Mouse (Mus musculus) forebrain, postnatal 0 days (tissue): Measurements from ENCODE around the gene ccdc198. TPM values are rescaled to one million over a fixed set of nuclear protein-coding genes. Genes with fewer than 3 reads are reported as not detected.
"Not testable (repeated sequence)": the region's sequence is repeated elsewhere in the genome, so short reads cannot be mapped to it uniquely, and the experiment has no call there.

Experiments used
- ATAC-seq: fragments of 200-750 bp; cut with Nextera tagmentation; 2 replicates; pipeline ENCODE4 v1.8.0; 2017; ENCODE audit warnings: mild to moderate bottlenecking, moderate library complexity
- DNase-seq: peaks from one replicate; pipeline ENCODE4 v3.0.0-alpha.2; 2015
- H3K27ac ChIP-seq: fragments of 300-500 bp; sonication (generic); 2 replicates; pipeline ENCODE4 v1.5.1; 2014; ENCODE audit warnings: low read depth, mild to moderate bottlenecking, antibody characterized with exemption, low read length, moderate library complexity, mixed read lengths
- H3K27me3 ChIP-seq: fragments of 300-500 bp; sonication (generic); 2 replicates; pipeline ENCODE4 v1.6.1; 2014; ENCODE audit warnings: mild to moderate bottlenecking, low read length, mixed read lengths; ENCODE audit not compliant: insufficient read depth
- H3K36me3 ChIP-seq: fragments of 300-500 bp; sonication (generic); 2 replicates; pipeline ENCODE4 v1.6.1; 2014; ENCODE audit warnings: mild to moderate bottlenecking, moderate library complexity; ENCODE audit not compliant: insufficient read depth
- H3K4me1 ChIP-seq: fragments of 300-500 bp; sonication (generic); 2 replicates; pipeline ENCODE4 v1.6.1; 2014; ENCODE audit warnings: antibody characterized with exemption; ENCODE audit not compliant: insufficient read depth
- H3K4me2 ChIP-seq: fragments of 300-500 bp; sonication (generic); 2 replicates; pipeline ENCODE4 v1.6.1; 2014; ENCODE audit warnings: low read depth, mild to moderate bottlenecking, moderate library complexity
- H3K4me3 ChIP-seq: fragments of 300-500 bp; sonication (generic); 2 replicates; pipeline ENCODE4 v1.5.1; 2014; ENCODE audit warnings: low read depth, low read length, mixed read lengths
- H3K9ac ChIP-seq: fragments of 300-500 bp; sonication (generic); 2 replicates; pipeline ENCODE4 v1.6.1; 2014; ENCODE audit warnings: mild to moderate bottlenecking
- H3K9me3 ChIP-seq: fragments of 300-500 bp; sonication (generic); 2 replicates; pipeline ENCODE4 v1.6.1; 2016; ENCODE audit warnings: low read length
- CTCF ChIP-seq: sonication (generic); IDR thresholded peaks from 2 replicates; pipeline ENCODE4 v1.5.1; 2016; ENCODE audit warnings: antibody characterized with exemption, control low read depth, low read depth
- WGBS: fragments of 180-500 bp; shearing (Covaris S2); extraction: QIAGEN DNeasy Blood & Tissue Kit; methylation state at CpG from one replicate; pipeline ENCODE4 v1.1.7; 2014; 5-methylcytosine and 5-hydroxymethylcytosine counted together
- polyA plus RNA-seq: library from polyadenylated mRNA; unstranded; fragments of >200 nt; fragmentation: Nextera tagmentation; extraction: Ambion mirVana; gene quantifications from 2 replicates; pipeline ENCODE4 v1.2.1, GENCODE M21; 2015
- total RNA-seq: library from RNA; depleted of rRNA; stranded (reverse); fragments of >200 nt; gene quantifications from 2 replicates; pipeline ENCODE4 v1.2.3, GENCODE M21; 2014; rRNA removed

The ccdc198 gene
- total RNA-seq (not detected in 2 replicates), polyA plus RNA-seq (0.16 TPM in 1 of 2 replicates, not detected in the other)

- WGBS, result 75% methylated on average over 5 of the region's 5 CpGs
- no peak for ATAC-seq
- no peak within 1 kb of the TSS for H3K4me2 ChIP-seq
Measured at GRCm38 (mm10) chr14:49245126-49245714, at the start of gene ccdc198. ccdc198 (minus strand) TSS chr14:49245474.

GRCm38 (mm10) chr14:49293802-49294449 lies 48.7 kb upstream of the ccdc198 start:
- Histone ChIP-seq H3K4me3 (no peak overlapping the region), H3K9me3 (no peaks in the 10 kb centered on the region), H3K27me3 (no peaks in the 10 kb centered on the region), H3K36me3 (no peaks in the 10 kb centered on the region), H3K9ac (no peak overlapping the region), H3K4me2 (no peak overlapping the region), H3K4me1 (0 out of 2 replicates have a peak, but pooled peaks cover 6% of the 10 kb centered on the region), H3K27ac (no peak overlapping the region)
- DNase-seq (peak; percentile 37), ATAC-seq (peak; percentile 36; the same call in 1 of the 2 replicates)
- 12% methylated on average over 4 of the region's 4 CpGs for WGBS
- TF ChIP-seq CTCF, result no peak

More at GRCm38 (mm10) chr14:49245126-49245714, at the start of gene ccdc198:
- Histone ChIP-seq H3K9ac (no peak within 1 kb of the TSS), H3K4me3 (no peak within 1 kb of the TSS), H3K4me1 (no peaks in the 10 kb centered on the region), H3K9me3 (no peaks in the 10 kb centered on the region), H3K36me3 (no peaks in the 10 kb centered on the region), H3K27ac (no peak within 1 kb of the TSS), H3K27me3 (no peaks in the 10 kb centered on the region)
- no peak for DNase-seq
- TF ChIP-seq CTCF, result no peak

DNA sequence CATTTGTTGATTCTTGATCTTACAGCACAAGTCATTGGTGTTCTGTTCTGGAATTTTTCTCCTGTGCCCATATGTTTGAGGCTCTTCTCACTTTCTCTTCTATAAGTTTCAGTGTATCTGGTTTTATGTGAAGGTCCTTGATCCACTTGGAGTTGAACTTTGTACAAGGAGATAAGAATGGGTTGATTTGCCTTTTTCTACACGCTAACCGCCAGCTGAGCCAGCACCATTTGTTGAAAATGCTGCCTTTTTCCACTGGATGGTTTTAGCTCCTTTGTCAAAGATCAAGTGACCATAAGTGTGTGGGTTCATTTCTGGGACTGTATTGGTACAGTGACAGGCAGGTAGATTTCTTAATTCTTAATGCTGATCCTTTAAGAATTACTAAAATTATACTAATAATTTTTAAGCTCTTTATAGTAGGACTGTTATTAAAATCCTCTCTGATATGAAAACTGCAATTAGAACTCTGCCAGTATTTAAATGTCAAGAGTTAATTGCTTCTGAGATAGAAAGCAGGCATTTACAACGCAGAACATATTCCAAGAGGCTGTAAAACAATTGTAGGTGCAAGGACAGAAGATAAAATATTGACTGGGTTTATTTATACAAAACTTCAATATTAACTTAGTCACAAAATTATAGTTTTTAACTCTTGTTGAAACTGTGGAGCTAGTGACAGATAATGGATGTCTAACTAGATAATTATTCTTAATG lies 44.9 kb upstream of the ccdc198 start:
- TF ChIP-seq CTCF, result no peak
- Histone ChIP-seq H3K27ac (no peak overlapping the region), H3K4me3 (no peak overlapping the region), H3K9me3 (no peaks in the 10 kb centered on the region), H3K9ac (no peak overlapping the region), H3K4me1 (0 out of 2 replicates have a peak, but pooled peaks cover 6% of the 10 kb centered on the region), H3K4me2 (no peak overlapping the region), H3K27me3 (no peaks in the 10 kb centered on the region), H3K36me3 (no peaks in the 10 kb centered on the region)
- DNase-seq (no peak), ATAC-seq (no peak)
- 80% methylated on average over 3 of the region's 3 CpGs for whole genome bisulfite sequencing

GRCm38 (mm10) chr14:49283784-49284655 lies 38.7 kb upstream of the ccdc198 start:
- WGBS, result 84% methylated on average over 7 of the region's 7 CpGs
- Histone ChIP-seq H3K36me3 (no peaks in the 10 kb centered on the region), H3K27me3 (no peaks in the 10 kb centered on the region), H3K27ac (no peak overlapping the region), H3K9ac (no peak overlapping the region), H3K4me3 (no peak overlapping the region), H3K9me3 (no peaks in the 10 kb centered on the region), H3K4me2 (no peak overlapping the region), H3K4me1 (no peaks in the 10 kb centered on the region)
- no peak for TF ChIP-seq CTCF
- DNase-seq (no peak), ATAC-seq (no peak)

GRCm38 (mm10) chr14:49278880-49279279 lies 33.6 kb upstream of the ccdc198 start:
- no peak overlapping the region for H3K9ac ChIP-seq
- no peaks in the 10 kb centered on the region for H3K36me3 ChIP-seq
- no peaks in the 10 kb centered on the region for H3K4me1 ChIP-seq
- no peak overlapping the region for H3K27ac ChIP-seq
- no peak for DNase-seq
- WGBS, result 83% methylated on average over 6 of the region's 6 CpGs
- H3K4me3 ChIP-seq, result no peak overlapping the region
- no peaks in the 10 kb centered on the region for H3K9me3 ChIP-seq
- no peak for ATAC-seq
- H3K4me2 ChIP-seq, result no peak overlapping the region
- no peaks in the 10 kb centered on the region for H3K27me3 ChIP-seq
- no peak for TF ChIP-seq CTCF

DNA sequence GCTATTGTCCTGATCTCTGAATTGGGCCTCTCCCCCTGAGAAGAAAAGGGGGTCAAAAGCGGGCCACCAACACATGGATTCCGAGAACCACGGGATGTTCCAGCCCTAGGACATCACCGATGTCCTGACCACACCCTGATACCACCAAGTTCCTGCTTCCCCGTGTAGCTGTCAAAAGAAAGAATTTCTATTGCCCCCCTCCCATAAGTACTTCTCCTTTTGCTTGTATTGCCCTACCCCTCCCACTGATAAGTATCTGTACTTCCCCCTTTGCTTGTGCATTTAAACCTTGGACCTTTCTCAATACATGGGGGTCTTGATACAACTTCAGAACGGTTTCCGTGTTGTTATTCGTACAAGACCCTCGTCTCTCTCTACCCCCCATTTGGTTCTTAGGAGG lies 33.2 kb upstream of the ccdc198 start:
- not testable (repeated sequence) for H3K27me3 ChIP-seq, DNase-seq, H3K36me3 ChIP-seq, H3K4me2 ChIP-seq, H3K9me3 ChIP-seq, H3K9ac ChIP-seq, H3K4me1 ChIP-seq, H3K4me3 ChIP-seq, H3K27ac ChIP-seq, ATAC-seq
- WGBS, result 96% methylated on average over 9 of the region's 9 CpGs
